Mouse (Mus musculus): Measurements from ENCODE around the gene Ifitm10.

GRCm38 (mm10) chr7:142335151-142335550 lies 38.4 kb downstream of the Ifitm10 start:
- TF ChIP-seq POLR2A (IDR thresholded peaks at IDR 0.05; ENCODE audit: borderline replicate concordance, low read depth, low read length) (no peak), CTCF (IDR thresholded peaks at IDR 0.05; ENCODE audit: low read depth, low read length) (no peak)
